Mouse (Mus musculus) heart, postnatal 10 days (tissue): ENCODE results near the gene Gm28038. TPM values are rescaled to one million over a fixed set of nuclear protein-coding genes. Genes with fewer than 3 reads are reported as not detected.

ENCODE experiments used
- DNase-seq, 2 experiments: peaks; one replicate each; pipeline ENCODE4 v3.0.0; 2021
- intact Hi-C: fragments of 180-260 bp; cut with DNase I; formaldehyde crosslinking; loops from one replicate; pipeline ENCODE4 v1.15.1; 2025
- total RNA-seq, 2 experiments: library from RNA; stranded (reverse); gene quantifications; 2 replicates each; pipeline ENCODE4 v1.2.3; 2021

Gm28038 gene
- total RNA-seq, 2 experiments from 2014 or later, result not detected

DNA sequence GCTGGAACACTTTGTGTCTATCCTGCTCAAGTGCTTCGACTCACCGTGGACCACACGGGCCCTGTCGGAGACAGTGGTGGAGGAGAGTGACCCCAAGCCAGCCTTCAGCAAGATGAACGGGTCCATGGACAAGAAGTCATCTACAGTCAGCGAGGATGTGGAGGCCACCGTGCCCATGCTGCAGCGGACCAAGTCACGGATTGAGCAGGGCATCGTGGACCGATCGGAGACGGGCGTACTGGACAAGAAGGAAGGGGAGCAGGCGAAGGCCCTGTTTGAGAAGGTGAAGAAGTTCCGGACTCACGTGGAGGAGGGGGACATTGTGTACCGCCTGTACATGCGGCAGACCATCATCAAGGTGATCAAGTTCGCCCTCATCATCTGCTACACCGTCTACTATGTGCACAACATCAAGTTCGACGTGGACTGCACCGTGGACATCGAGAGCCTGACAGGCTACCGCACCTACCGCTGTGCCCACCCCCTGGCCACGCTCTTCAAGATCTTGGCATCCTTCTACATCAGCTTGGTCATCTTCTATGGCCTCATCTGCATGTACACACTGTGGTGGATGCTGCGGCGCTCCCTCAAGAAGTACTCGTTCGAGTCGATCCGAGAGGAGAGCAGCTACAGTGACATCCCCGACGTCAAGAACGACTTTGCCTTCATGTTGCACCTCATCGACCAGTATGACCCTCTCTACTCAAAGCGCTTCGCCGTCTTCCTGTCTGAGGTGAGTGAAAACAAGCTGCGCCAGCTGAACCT, 25.0 kb upstream of the Gm28038 start:
- no peak for DNase-seq
- intact Hi-C loops, result no loop called here

DNA sequence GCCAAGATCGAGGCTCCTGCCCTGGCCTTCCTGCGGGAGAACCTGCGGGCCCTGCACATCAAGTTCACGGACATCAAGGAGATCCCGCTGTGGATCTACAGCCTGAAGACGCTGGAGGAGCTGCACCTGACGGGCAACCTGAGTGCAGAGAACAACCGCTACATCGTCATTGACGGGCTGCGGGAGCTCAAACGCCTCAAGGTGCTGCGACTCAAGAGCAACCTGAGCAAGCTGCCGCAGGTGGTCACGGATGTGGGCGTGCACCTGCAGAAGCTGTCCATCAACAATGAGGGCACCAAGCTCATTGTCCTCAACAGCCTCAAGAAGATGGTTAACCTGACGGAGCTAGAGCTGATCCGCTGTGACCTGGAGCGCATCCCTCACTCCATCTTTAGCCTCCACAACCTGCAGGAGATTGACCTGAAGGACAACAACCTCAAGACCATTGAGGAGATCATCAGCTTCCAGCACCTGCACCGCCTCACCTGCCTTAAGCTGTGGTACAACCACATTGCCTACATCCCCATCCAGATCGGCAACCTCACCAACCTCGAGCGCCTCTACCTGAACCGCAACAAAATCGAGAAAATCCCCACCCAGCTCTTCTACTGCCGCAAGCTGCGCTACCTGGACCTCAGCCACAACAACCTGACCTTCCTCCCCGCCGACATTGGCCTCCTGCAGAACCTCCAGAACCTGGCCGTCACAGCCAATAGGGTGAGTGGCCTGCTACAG, 24.1 kb upstream of the Gm28038 start:
- DNase-seq, result no peak

DNA sequence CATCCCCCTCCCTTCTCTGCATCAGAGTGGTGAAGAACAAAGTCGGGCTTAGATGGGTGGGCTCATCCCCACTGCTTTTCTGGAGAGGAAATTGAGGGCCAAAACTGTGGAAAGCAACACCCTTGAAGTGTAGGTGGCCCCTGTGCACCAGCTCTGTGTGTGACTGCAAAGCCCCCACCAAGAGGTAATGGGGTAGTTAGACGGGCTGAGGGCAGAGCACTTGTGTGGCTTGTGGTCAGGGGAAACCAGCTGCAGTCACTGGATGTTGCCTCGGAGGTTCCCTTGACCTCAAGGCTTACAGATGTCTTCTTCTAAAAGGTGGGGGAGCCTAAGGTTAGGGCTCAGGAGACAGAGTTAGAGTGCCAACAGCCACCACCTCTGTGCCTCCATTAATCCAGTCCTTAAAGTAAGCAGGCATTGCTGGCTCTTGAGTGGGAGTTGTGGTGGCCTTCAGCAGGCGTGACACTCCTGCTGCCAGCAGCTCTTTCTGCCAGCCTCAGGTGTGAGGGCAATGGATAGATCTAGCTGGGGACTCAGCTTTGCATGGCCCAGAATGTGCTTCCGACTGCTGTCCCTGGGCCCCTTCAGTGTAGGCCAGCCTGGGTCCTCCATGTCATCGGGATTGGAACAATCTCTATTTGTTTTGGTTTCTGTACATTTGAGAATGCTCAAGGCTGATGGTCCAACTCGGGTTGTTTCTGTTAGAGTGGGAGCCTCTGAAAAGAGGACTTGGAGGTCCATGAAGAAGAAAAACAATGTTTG, 23.0 kb upstream of the Gm28038 start:
- DNase-seq, result peak in 1 of 2 experiments; percentile 5
- intact Hi-C loops, result loop anchor here (1.0 kb wide), 1 partner anchor 16 kb away; no protein-coding TSS in a partner anchor

More for the DNA sequence above, 24.1 kb upstream of the Gm28038 start:
- intact Hi-C loops, result no loop called here

DNA sequence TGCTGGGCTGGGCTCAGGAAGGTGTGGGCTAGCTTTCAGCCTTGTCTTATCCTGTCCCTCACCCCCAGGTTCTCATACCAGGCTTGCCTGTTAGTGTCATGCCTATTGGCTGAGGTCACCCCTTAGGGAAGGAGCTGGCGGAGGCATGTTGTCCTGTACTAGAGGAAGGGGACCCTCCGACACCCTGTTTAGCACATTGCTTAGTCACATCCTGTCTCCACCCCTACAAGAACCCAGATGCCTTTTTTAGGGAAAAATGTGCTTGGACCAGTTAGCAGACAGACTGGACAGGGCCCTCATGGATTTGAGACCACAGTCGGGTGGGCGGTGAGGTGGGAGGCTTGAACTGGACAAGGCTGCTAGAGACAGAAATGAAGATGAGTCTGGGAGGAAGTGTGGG, 22.2 kb upstream of the Gm28038 start:
- DNase-seq, result peak; percentile 78 to 81
- intact Hi-C loops, result loop anchor here (1.0 kb wide), 1 partner anchor 16 kb away; no protein-coding TSS in a partner anchor

DNA sequence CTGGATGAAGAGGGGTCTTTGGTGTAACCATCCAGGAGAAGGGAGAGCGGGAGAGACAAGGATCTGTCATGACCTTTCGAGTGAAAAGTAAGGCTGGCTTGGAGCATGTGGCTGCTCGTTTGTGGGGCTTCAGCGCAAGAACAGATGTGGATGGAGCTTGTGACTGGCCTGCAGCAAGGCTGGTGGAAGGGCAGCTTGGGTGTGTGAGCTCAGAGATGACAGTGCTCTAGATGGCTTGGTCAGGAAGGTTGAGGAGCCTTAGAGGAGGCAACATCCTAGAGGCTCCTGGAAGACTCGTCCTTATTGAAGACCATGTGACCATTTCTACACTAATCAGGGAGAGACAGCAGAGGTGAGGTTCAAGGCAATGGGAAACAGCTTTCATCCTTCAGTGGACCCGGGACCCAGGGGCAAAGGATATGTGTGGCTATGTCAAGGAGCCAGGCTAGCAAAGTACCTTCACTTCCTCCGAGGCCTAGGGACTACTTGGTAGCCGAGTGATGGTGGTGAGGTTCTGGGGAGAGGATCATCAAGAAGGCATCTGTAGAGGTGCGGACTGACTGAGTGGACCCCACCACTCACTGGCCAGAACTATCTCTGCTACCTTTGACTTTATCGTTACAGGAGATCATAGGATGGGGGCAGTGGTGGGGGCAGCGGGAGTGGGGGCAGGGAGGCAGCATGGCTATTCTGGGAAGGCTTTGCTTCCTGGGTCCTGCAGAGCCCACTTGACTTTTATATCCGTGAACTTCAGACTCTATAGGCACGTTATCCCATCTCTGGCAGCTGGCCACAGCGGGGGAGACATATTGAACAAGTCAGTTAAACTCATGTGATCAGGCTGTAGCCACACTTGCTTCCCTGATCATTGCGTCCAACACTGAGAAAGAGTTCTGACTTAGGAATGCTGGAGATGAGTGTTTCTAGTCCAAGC, 21.4 kb upstream of the Gm28038 start:
- DNase-seq, result peak in 1 of 2 experiments; percentile 29
- intact Hi-C loops, result no loop called here

DNA sequence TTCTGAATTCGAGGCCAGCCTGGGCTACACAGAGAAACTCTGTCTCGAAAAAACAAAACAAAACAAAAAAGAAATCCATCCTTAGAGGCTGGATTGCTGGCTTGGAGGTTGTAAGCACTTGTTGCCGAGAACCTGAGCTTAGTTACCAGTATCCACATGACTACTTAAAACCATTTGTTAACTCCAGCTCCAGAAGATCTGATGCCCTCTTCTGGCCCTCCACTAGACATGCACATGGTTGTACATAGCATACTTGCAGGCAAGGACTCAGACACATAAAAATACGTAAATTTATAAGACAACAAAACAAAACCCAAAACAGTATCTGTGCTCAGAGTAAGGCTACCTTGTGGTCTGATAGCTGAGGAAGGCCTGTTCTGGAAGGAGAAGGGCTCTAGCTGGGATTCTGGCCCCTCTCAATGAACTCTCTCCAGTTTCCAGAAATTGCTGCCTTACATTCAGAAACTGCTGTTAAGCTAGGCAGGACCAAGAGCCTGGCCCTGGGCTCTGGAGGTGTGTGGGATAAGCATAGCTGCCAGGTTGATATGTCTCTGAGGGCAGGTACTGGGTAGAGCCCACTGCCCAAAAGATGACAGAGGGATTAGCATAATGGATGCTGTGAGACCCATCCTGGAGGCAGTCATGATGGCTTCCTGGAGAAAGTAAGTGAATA, 19.6 kb upstream of the Gm28038 start:
- intact Hi-C loops, result no loop called here
- no peak for DNase-seq

DNA sequence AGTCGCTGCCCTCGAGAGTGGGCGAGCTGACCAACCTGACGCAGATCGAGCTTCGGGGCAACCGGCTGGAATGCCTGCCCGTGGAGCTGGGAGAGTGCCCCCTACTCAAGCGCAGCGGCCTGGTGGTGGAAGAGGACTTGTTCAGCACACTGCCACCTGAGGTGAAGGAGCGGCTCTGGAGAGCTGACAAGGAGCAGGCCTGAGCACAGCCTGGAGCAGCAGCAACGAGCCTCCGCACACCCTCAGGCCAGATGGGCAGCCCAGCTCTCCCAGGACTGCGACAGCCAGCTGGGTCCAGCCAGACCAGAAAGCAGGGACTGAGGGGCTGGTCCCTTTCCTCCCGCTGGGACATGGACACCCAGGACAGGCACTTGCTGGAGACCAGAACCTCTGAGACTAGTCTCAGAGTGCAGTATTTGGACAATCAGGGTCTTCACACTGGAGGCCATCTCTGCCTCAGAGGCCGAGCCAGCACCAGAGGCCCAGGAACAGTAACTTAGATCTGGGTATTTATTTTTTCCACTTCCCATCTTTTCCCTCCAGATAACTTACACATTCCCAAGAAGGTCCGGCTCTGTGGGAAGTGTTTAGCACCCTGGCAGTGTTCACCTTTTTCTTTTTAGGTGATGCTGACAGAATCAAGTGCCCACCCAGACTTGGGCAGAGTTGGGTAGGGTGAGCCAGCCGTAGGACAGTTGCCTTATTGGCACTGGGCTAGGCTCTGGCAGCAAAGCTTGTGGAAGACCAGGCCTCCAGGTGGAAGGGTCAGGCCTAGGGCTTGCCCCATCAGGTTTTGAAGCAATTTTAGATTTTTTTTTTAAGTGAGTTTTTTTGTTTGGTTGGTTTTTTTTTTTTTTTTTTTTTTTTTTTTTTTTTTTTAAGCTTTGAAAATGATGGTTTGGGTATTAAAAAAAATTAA, 18.7 kb upstream of the Gm28038 start:
- intact Hi-C loops, result no loop called here
- no peak for DNase-seq

DNA sequence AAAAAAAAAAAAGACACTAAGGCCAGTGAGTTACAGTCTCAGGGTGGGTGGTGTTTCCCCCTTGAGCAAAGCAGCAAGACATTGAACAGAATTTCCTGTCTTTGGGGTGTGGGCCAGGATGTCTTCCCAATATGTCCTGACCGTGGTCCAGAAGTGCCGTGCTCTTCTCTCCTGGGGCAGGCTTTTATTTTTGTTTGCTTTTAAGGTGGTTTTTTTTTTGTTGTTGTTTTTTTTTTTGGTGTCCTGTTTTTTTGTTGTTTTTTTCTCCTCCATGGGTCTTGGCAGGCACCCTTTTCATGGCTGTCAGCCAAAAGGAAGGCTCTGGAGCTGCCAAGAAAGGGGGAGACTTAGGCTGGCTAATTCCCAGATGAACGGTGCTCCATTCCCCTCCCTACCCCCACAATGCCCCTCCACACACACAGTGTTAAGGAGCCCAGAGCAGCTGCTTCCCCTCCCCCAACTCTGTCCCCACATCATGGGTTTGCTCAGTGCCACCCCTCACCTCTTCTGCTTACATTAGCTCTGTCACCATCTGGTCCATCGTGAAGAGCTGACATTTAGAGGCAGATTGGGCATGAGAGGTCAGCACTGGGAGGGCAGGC, 17.9 kb upstream of the Gm28038 start:
- intact Hi-C loops, result no loop called here
- peak; percentile 70 to 75 for DNase-seq

DNA sequence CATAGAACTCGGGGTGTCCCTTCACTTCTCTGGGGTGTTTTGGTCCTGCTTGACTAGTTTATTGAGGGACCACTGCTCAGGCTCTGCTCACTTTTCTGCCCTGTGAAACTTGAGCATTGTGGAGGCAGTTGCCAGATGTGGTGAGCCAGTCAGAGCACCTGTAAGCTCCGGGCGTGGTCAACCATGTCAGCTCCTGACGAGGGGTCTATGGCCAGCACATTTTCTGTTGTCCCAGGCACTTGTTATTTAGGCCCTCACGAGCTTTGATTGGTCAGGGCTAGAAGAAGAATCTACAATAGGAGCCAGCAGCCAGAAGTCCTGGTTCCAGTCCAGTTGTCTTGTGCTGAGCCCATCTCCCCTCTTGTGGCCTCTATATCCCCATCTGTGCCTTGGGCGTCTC, 17.0 kb upstream of the Gm28038 start:
- no peak for DNase-seq
- intact Hi-C loops, result no loop called here

DNA sequence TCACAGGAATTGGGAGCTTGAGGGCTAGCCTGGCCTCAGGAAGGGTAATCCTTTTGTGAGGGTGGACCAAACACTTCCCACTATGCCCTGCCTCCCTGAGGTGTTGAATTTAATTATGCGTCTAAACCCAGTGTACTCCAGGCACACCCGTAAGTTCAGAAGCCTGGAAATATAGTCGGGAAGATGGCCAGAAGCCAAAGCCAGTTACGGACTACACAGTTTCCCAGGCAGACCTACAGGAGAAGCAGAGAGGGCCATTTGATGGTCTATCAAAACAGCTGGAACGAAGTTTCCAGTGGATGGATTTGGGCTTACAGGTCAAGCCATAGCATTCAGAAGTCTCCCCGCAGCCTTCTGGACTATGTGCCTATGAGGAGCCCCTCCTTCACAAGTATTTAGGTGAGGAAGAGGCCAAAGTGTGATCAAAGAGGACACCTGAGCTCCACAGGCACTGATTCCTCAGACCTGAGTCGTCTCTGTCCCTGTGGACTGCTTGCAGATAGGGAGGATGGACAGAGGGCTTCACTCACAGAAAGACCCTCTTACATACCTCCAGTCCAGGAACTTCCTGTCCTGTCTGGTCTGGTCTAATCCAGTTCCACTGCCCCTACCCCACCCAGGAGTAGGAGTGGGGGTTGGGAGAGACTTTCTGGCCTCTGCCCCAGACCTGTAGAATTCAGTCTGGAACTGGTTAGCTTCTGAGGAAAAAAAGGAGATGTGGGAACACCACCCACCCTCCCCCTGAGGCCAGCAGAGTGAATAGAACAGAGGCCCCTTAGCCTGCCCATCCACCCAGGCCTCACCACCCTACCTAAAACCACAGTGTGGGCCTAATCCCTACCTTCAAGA, 15.9 kb upstream of the Gm28038 start:
- no peak for DNase-seq
- intact Hi-C loops, result no loop called here

DNA sequence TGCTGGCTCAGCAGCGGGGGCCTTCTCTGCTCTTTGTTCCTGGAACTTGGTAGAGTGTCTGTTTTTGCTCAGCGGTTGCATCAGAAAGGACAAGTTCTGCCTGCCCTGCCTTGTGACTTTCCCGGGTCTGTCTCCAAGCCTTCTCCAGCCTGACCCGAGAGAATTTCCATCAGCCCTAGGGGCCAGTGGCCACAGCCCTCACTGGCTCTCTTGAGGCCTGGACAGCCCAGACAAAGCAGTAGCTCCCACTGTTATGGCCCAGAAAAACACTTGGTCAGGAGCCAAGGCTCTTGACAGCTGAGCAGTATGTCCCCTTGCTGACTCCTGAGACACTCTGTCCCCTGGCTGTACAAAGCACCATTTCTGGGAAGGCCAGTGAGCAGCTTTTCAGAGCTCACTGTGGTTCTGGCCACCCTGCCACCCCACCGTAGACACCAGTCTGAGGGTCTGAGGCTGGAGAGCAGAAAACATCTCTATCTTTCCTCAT, 15.0 kb upstream of the Gm28038 start, which contains the start of gene Phyhd1:
Phyhd1 (plus strand) TSS at position 437 of the 487 bp plus-strand sequence.
- intact Hi-C loops, result loop anchor here (1.0 kb wide), 1 partner anchor 28 kb away; no protein-coding TSS in a partner anchor
- peak; percentile 90 to 92 for DNase-seq

DNA sequence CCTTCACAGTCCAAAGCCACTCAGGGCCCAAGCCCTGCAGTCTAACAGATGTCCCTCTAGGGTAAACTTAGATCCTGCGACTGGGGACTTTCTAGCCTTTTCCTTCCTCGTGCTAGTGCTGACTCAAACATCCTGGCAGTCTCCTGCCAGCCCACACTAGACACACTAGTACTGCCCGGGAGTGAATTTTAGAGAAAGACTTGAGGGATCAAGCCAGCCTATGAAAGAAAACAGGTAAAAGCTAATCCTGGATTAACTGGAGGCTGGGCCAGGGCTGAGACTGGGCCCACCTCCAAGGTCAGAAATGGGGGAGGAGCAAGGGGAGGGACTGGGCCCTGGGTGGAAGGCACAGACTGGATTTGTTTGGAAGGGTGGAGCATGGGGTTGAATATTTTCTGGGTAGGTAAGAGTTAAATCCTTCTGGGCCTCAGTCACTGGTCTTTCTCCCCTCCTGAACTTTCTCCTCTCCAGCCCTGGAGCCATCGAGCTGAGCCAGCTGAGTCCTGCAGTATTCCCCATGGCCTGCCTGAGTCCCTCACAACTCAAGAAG, 14.4 kb upstream of the Gm28038 start:
- intact Hi-C loops, result loop anchor here (1.0 kb wide), 1 partner anchor 28 kb away; no protein-coding TSS in a partner anchor
- peak; percentile 89 to 90 for DNase-seq

DNA sequence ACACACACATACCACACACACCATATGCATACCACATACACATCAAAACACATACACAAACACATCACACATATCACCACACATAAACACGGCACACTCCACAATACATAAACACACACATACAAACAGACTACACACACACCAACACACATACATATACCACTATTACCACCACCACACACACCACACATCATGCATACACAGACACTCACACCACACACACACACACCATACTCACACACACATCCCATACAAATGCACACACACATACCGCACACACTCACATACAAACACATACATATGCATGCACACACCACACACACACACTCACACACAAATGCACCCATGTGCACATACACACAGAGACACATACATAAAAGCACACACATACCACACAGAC, 13.4 kb upstream of the Gm28038 start:
- intact Hi-C loops, result no loop called here
- DNase-seq, result no peak

DNA sequence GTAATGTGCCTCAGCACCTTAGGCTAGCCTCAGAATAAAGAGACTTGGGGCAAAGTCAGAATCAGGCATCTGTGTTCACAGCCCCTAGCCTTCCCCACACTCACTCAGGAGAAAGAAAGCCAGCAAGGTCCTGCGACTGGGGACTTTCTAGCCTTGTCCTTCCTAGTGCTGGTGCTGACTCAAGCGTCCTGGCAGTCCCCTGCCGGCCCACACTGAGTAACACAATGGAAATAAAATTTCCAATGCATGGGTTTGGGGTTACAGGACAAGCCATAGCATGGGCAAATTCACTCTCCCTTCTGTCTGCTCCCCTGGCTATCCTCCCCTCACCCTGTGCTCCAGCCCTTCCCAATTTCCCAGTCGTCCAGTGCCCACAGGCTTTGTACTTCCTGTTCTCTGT, 12.5 kb upstream of the Gm28038 start:
- no peak for DNase-seq
- intact Hi-C loops, result no loop called here

DNA sequence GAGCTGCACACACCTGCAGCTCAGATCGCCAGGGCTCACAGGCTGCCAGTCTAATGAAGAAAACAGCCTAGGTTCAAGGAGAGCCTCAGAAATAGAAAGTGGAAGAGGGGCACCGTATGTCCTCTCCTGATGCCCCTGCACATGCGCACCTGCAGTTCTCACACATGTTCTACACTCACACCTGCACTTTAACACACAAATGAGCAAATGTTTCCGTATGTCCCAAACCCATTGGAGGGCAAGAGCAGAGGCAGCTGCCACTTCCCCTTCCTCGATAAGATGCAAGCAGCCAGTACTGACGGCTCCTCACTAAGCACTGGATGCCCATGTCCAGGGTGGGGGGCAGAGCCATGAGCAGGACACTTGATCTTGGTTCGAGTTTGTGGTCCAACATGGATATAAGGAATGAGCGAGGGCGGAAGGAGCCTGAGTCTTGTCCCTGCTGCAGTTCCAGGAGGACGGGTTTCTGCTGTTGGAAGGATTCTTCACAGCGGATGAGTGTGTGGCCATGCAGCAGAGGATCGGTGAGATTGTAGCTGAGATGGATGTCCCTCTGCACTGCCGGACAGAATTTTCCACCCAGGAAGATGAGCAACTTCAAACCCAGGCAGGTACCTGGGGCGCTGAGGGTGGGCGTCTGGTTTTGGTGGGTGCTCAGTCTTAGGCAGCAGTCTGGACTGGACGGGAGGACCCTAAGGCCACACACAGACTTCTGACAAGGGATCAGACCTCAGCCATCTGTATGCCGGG, 11.4 kb upstream of the Gm28038 start:
- intact Hi-C loops, result no loop called here
- no peak for DNase-seq

DNA sequence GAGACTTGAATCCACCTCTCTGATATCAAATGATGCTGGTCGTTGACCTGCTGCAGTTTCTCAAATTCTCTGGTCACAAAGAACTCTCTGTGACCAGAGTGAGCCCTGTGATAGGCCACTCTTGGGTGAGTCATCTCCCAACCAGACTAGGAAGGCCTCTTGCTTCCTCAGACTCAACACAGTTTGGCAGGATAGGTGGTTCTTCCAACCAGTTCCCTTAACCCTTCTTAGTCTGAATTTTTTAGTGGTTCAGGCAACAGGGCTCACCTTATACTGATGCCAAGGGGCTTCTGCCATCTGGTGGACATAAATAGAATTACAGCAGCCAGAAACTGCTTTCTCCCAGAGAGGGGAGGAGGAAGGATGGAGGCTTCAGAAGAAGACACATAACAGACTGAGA, 10.7 kb upstream of the Gm28038 start:
- peak; percentile 87 to 88 for DNase-seq
- intact Hi-C loops, result loop anchor here (2.0 to 5.0 kb wide), 3 partner anchors 63 to 141 kb away; partner anchors contain the start of gene Spout1
